Mouse (Mus musculus): ENCODE results near the gene Gpr63.
"Not testable (repeated sequence)": the region's sequence is repeated elsewhere in the genome, so short reads cannot be mapped to it uniquely, and the experiment has no call there.

DNA sequence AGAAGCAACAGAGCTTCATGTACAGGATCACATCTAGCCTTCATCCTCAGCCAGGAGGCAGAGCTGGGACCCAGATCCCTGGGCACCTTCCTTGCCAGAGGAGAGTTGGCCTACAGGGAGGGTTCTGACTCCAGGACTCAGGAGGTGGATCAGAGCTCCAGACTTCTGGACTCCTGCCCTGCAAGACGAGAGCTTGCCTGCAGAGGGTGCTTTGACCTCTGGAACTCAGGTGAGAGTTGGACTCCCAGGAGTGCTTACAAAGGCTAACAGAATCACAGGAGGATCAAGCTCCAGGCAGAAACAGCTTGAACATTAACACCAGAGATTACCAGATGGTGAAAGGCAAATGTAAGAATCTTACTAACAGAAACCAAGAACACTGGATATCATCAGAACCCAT, 89.3 kb downstream of the Gpr63 start:
- not testable (repeated sequence) for TF ChIP-seq GATA1, TAL1 (IDR thresholded peaks at IDR 0.05; ENCODE audit: low read length)

All from erythroblast, embryonic 14.5 days (primary cell).